Mouse (Mus musculus) limb, embryonic 14.5 days (tissue): Measurements from ENCODE around the gene Rem2. TPM values are rescaled to one million over a fixed set of nuclear protein-coding genes. Genes with fewer than 3 reads are reported as not detected.

Experiments used
- ATAC-seq: fragments of 200-750 bp; cut with Nextera tagmentation; 2 replicates; pipeline ENCODE4 v1.8.0; 2017; ENCODE audit warnings: low read depth, moderate number of reproducible peaks, moderate TSS enrichment; ENCODE audit not compliant: low FRiP score
- DNase-seq: peaks from one replicate; pipeline ENCODE4 v3.0.0-alpha.2; 2015; ENCODE audit warnings: low spot score
- H3K27ac ChIP-seq: fragments of 300-500 bp; sonication (generic); replicated peaks from 2 replicates; pipeline ENCODE4 v1.5.1; 2014; ENCODE audit warnings: low read depth, mild to moderate bottlenecking, low read length, moderate library complexity, mixed read lengths
- H3K27me3 ChIP-seq: fragments of 300-500 bp; sonication (generic); 2 replicates; pipeline ENCODE4 v1.6.1; 2014; ENCODE audit warnings: low read length, mixed read lengths; ENCODE audit not compliant: control insufficient read depth, insufficient read depth
- H3K36me3 ChIP-seq: fragments of 300-500 bp; sonication (generic); 2 replicates; pipeline ENCODE4 v1.6.1; 2014; ENCODE audit warnings: mild to moderate bottlenecking, low read length, moderate library complexity, mixed read lengths; ENCODE audit not compliant: control insufficient read depth, insufficient read depth
- H3K4me1 ChIP-seq: fragments of 300-500 bp; sonication (generic); 2 replicates; pipeline ENCODE4 v1.6.1; 2014; ENCODE audit warnings: antibody characterized with exemption, low read length, mixed read lengths; ENCODE audit not compliant: control insufficient read depth, insufficient read depth
- H3K4me2 ChIP-seq: fragments of 300-500 bp; sonication (generic); replicated peaks from 2 replicates; pipeline ENCODE4 v1.6.1; 2014; ENCODE audit warnings: low read depth, mild to moderate bottlenecking, low read length, moderate library complexity; ENCODE audit not compliant: severe bottlenecking
- H3K4me3 ChIP-seq: fragments of 300-500 bp; sonication (generic); replicated peaks from 2 replicates; pipeline ENCODE4 v1.5.1; 2014; ENCODE audit warnings: low read length
- H3K9ac ChIP-seq: fragments of 300-500 bp; sonication (generic); 2 replicates; pipeline ENCODE4 v1.6.1; 2014; ENCODE audit warnings: mild to moderate bottlenecking, low read depth, low read length, moderate library complexity; ENCODE audit not compliant: severe bottlenecking
- H3K9me3 ChIP-seq: fragments of 300-500 bp; sonication (generic); 2 replicates; pipeline ENCODE4 v1.6.1; 2016; ENCODE audit warnings: low read length; ENCODE audit not compliant: control insufficient read depth
- POLR2A ChIP-seq: fragments of 200-500 bp; IDR thresholded peaks from 2 replicates; pipeline ENCODE4 v1.8.0; 2012; ENCODE audit warnings: inconsistent platforms, mild to moderate bottlenecking, moderate library complexity, borderline replicate concordance; ENCODE audit not compliant: insufficient read depth, insufficient read length; ENCODE audit errors: extremely low read depth
- WGBS: fragments of 180-500 bp; shearing (Covaris S2); extraction: QIAGEN DNeasy Blood & Tissue Kit; methylation state at CpG from one replicate; pipeline ENCODE4 v1.1.7; 2014; 5-methylcytosine and 5-hydroxymethylcytosine counted together
- polyA plus RNA-seq, 2 experiments: library from polyadenylated mRNA; depleted of rRNA in 1 of 2; stranded (reverse) in 1 of 2; unstranded in 1 of 2; fragments of >200 nt; fragmentation: Nextera tagmentation in 1 of 2; extraction: Ambion mirVana in 1 of 2; gene quantifications; 2 replicates each; pipeline versions ENCODE4 v1.2.1 to v1.2.3; 2012 to 2014

Gene Rem2
- polyA plus RNA-seq (2012; rRNA removed) = 1.7 TPM in 2 replicates
- polyA plus RNA-seq (2014; fragmentation: Nextera tagmentation; extraction: Ambion mirVana) = 1.4 and 2.1 TPM in 2 replicates

DNA sequence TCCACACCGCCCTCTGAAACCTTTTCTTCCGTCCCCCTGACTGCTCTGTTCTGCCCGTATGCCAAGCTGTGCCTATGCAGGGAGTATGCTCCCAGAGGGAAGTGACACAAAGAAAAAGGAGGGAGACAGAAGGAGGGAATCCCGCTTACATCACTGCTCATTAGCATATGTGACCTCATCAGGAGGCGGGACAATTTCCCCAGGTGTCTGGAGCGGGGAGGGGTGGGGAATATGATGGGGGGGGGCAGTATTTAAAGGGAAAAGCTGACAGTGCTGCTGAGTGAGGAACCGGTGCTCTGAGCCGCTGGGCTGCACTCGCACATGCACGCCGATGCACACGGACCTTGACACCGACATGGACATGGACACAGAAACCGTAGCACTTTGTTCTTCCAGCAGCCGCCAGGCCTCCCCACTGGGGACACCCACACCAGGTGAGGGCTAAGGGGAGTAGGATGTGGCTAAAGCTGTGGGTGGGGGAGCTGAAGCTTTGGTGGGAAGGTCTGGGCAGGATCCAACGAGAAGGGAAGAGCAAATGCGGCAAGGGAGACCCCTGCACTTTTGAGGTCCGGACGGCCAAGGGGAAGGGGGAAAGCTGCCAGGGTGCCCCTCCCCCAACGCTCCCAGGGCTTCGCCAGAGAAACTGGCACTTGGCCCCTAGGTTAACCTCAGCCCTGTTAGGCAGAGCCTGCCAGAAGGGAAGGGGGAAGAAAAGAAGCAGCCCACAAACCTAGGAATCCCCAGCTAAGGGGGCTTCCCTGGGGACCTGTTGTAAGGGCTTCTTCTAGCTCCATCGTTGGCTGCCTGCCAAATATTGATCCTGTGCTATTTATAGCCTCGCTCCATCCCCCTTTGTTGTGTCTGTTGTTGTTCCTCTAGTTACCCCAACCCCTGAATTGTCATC, at the start of gene Rem2:
Gene Rem2, plus strand, starts transcription at position 160 of the 904 bp plus-strand sequence.
- ATAC-seq = peak; percentile 35
- Histone ChIP-seq H3K27ac (no peak within 1 kb of the TSS), H3K9ac (peak within 1 kb of the TSS; percentile 54), H3K9me3 (0 out of 2 replicates have a peak, but pooled peaks cover 3% of the 10 kb centered on the region), H3K4me3 (peak within 1 kb of the TSS; percentile 42), H3K4me2 (peak within 1 kb of the TSS; percentile 89), H3K27me3 (peaks cover 16% of the 10 kb centered on the region), H3K4me1 (peaks cover 15% of the 10 kb centered on the region), H3K36me3 (no peaks in the 10 kb centered on the region)
- peak; percentile 75 for DNase-seq
- TF ChIP-seq POLR2A = no peak
- 1% methylated on average over 23 of the region's 23 CpGs for WGBS

DNA sequence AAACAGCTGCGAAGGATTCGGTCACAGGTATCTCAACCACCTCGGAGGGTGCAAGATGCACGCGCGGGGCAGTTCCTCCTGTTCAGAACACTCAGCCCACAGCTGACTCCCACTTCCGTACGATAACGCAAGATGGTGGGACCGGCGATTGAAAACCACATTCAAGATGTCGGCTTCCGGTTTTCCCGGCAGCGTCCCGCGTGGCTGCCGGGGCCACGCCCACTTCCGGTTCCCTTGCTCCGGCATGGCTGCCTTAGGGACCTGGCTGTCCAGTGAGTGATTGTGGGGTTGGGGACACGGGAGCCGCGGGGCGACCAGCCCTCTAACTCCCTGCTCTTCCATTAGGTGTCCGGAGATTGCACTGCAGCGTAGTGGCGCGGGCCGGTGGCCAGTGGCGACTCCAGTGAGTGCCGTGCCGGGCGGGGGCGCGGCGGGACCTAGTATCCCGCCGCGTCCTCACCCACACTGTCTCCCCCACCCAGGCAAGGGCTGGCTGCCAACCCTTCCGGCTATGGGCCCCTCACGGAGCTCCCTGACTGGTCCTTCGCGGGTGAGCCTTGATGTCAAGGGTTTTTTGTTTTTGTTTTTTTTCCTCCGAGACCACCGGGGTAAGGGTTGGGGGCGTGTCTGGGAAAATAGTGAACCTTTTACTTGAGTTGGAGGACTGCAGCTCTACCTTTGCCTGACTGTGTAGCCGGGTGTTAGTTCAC, 49.1 kb upstream of the Rem2 start, which contains the start of gene Mrpl52:
Gene Mrpl52, plus strand, starts transcription at position 221 of the 710 bp plus-strand sequence.
- WGBS = under 1% methylated on average over 40 of the region's 48 CpGs
- peak within 1 kb of the TSS; percentile 73 for H3K9ac ChIP-seq
- peak within 1 kb of the TSS; percentile 77 for H3K4me3 ChIP-seq
- H3K4me1 ChIP-seq = peaks cover 21% of the 10 kb centered on the region
- H3K27me3 ChIP-seq = no peaks in the 10 kb centered on the region
- ATAC-seq = peak; percentile 73
- peak; percentile 95 for DNase-seq
- H3K4me2 ChIP-seq = peak within 1 kb of the TSS; percentile 46
- TF ChIP-seq POLR2A = peak; percentile 59; the same call in 1 of the 2 replicates
- peak within 1 kb of the TSS; percentile 86 for H3K27ac ChIP-seq
- H3K36me3 ChIP-seq = peaks cover 9% of the 10 kb centered on the region; the same call in 1 of the 2 replicates
- H3K9me3 ChIP-seq = no peaks in the 10 kb centered on the region

DNA sequence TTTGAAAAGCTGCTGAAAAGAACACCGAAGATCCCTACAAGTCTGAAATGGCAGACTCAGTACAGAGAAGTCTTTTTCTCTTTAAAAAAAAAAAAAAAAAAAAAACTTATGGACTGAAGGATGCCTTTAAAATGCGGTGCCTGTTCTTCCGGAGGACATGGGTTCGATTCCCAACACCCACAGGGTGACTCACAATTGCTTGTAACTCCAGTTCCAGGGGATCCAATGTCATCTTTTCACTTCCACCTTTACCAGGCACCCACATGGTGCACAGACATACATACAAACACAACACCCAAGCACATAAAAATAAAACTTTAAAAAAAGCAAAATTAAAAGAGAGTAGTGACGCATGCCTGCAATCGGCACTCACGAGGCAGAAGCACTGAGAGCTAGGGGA, 48.2 kb upstream of the Rem2 start:
- Histone ChIP-seq H3K4me3 (peak overlapping the region; percentile 77), H3K4me1 (peaks cover 21% of the 10 kb centered on the region), H3K9me3 (no peaks in the 10 kb centered on the region), H3K27ac (no peak overlapping the region), H3K4me2 (peak overlapping the region; percentile 46), H3K36me3 (peaks cover 9% of the 10 kb centered on the region; the same call in 1 of the 2 replicates), H3K27me3 (no peaks in the 10 kb centered on the region), H3K9ac (no peak overlapping the region)
- DNase-seq = no peak
- 91% methylated on average over 7 of the region's 7 CpGs for WGBS
- ATAC-seq = no peak
- TF ChIP-seq POLR2A = no peak

DNA sequence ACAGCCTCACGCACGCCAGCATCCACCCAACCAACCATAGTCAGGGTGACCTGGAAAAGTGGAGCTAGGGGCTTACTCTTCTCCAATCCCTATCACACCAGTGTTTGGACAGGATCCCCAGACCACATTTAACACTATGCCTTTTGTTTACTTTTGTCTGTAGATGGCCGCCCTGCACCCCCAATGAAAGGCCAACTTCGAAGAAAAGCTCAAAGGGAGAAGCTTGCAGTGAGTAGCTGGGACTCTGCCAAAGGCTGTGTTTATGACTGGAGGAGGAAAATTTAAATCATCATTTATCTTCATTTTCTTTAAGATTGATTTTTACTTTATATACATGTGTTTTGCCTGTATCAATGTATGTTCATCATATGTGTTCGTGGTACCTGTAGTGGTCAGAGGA, 47.5 kb upstream of the Rem2 start:
- no peak for TF ChIP-seq POLR2A
- no peaks in the 10 kb centered on the region for H3K27me3 ChIP-seq
- no peak overlapping the region for H3K4me2 ChIP-seq
- peaks cover 9% of the 10 kb centered on the region; the same call in 1 of the 2 replicates for H3K36me3 ChIP-seq
- 90% methylated on average over 5 of the region's 5 CpGs for WGBS
- no peak for DNase-seq
- H3K4me1 ChIP-seq = peaks cover 21% of the 10 kb centered on the region
- H3K4me3 ChIP-seq = peak overlapping the region; percentile 1; the same call in 1 of the 2 replicates
- ATAC-seq = no peak
- H3K27ac ChIP-seq = no peak overlapping the region
- no peak overlapping the region for H3K9ac ChIP-seq
- H3K9me3 ChIP-seq = no peaks in the 10 kb centered on the region

DNA sequence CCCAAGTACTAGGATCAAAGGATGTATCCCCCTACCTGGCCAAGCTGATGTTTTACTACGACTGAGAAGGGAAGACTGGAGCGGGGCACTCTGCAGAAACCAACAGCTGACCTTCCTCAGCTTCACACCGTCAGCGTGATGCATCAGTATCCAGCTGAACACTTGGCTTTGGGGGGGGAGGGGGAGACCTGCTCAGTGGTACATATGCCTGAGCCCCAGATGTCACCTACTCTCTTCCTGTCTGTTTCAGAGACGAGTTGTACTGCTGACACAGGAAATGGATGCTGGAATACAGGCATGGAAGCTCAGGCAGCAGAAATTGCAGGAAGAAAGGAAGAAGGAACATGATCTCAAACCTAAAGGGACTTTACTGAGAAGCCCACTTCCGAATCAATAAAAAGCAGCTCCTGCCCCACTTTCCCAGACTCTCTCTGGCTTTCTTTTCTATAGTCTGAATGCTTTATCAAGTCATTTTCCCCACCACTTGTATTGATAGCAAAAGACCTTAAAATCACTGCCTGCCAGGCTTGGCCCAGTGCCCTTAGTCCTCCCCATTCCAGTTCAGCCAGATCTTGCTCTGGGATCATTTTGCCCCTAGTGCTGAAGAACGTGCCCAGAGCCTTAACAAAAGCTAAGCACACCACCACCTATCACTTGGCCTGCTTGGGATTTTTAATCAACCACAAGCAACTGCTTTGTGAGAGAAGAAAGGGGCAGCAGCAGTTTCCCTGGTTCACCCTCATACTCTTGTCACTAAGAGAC, 46.4 kb upstream of the Rem2 start:
- ATAC-seq (no peak), DNase-seq (no peak)
- no peaks in the 10 kb centered on the region for H3K27me3 ChIP-seq
- peaks cover 15% of the 10 kb centered on the region; the same call in 1 of the 2 replicates for H3K36me3 ChIP-seq
- H3K27ac ChIP-seq = 0 out of 2 replicates have a peak overlapping the region, but pooled peaks have one; percentile 28
- no peaks in the 10 kb centered on the region for H3K9me3 ChIP-seq
- no peak overlapping the region for H3K4me3 ChIP-seq
- 57% methylated on average over 7 of the region's 7 CpGs for WGBS
- H3K9ac ChIP-seq = no peak overlapping the region
- peak overlapping the region; percentile 83; the same call in 1 of the 2 replicates for H3K4me2 ChIP-seq
- H3K4me1 ChIP-seq = peaks cover 32% of the 10 kb centered on the region
- no peak for TF ChIP-seq POLR2A
